Mouse (Mus musculus): ENCODE results near the gene Chrna4. TPM values are rescaled to one million over a fixed set of nuclear protein-coding genes. Genes with fewer than 3 reads are reported as not detected.

Chrna4 gene
- polyA plus RNA-seq, 1 experiment from 2014 or later, result 2.4 TPM

- H3K9me3 ChIP-seq, result no peaks in the 10 kb centered on the region
Observed at GRCm38 (mm10) chr2:181033310-181033709, 10.0 kb downstream of the Chrna4 start.

GRCm38 (mm10) chr2:181032407-181032806, 10.9 kb downstream of the Chrna4 start:
- no peak for ATAC-seq (ENCODE audit: low FRiP score, low read depth)
- 41% methylated on average over 5 of the region's 5 CpGs for WGBS

More at GRCm38 (mm10) chr2:181033310-181033709, 10.0 kb downstream of the Chrna4 start:
- no peak overlapping the region for H3K4me2 ChIP-seq (replicated peaks)
- peaks cover 44% of the 10 kb centered on the region for H3K27me3 ChIP-seq
- no peak overlapping the region for H3K9ac ChIP-seq
- no peak overlapping the region for H3K27ac ChIP-seq
- peaks cover 2% of the 10 kb centered on the region; the same call in 1 of the 2 replicates for H3K4me1 ChIP-seq
- no peak for ATAC-seq (ENCODE audit: low FRiP score, low read depth)
- no peak overlapping the region for H3K4me3 ChIP-seq
- 77% methylated on average over 6 of the region's 6 CpGs for WGBS
- H3K36me3 ChIP-seq, result no peaks in the 10 kb centered on the region

GRCm38 (mm10) chr2:181031406-181031934, 11.9 kb downstream of the Chrna4 start:
- peaks cover 26% of the 10 kb centered on the region for H3K27me3 ChIP-seq
- no peak overlapping the region for H3K27ac ChIP-seq
- ATAC-seq (ENCODE audit: low FRiP score, low read depth), result no peak
- H3K4me1 ChIP-seq, result no peaks in the 10 kb centered on the region
- WGBS, result 77% methylated on average over 11 of the region's 11 CpGs
- H3K4me3 ChIP-seq, result no peak overlapping the region
- no peaks in the 10 kb centered on the region for H3K9me3 ChIP-seq
- no peak overlapping the region for H3K9ac ChIP-seq
- no peaks in the 10 kb centered on the region for H3K36me3 ChIP-seq
- H3K4me2 ChIP-seq (replicated peaks), result no peak overlapping the region

More at GRCm38 (mm10) chr2:181032407-181032806, 10.9 kb downstream of the Chrna4 start:
- Histone ChIP-seq H3K9ac (no peak overlapping the region), H3K27ac (no peak overlapping the region), H3K27me3 (peaks cover 35% of the 10 kb centered on the region), H3K4me2 (replicated peaks) (no peak overlapping the region), H3K4me1 (no peaks in the 10 kb centered on the region), H3K9me3 (no peaks in the 10 kb centered on the region), H3K36me3 (no peaks in the 10 kb centered on the region), H3K4me3 (no peak overlapping the region)

GRCm38 (mm10) chr2:181008339-181008738, 35.0 kb downstream of the Chrna4 start:
- no peak overlapping the region for H3K27ac ChIP-seq
- no peaks in the 10 kb centered on the region for H3K9me3 ChIP-seq
- no peak overlapping the region for H3K4me2 ChIP-seq (replicated peaks)
- WGBS, result 82% methylated on average over 5 of the region's 5 CpGs
- H3K36me3 ChIP-seq, result no peaks in the 10 kb centered on the region
- H3K4me3 ChIP-seq, result no peak overlapping the region
- no peaks in the 10 kb centered on the region for H3K4me1 ChIP-seq
- no peak for ATAC-seq (ENCODE audit: low FRiP score, low read depth)
- H3K27me3 ChIP-seq, result peaks cover 3% of the 10 kb centered on the region; the same call in 1 of the 2 replicates
- no peak overlapping the region for H3K9ac ChIP-seq

GRCm38 (mm10) chr2:181007054-181007453, 36.3 kb downstream of the Chrna4 start:
- Histone ChIP-seq H3K4me1 (no peaks in the 10 kb centered on the region), H3K36me3 (no peaks in the 10 kb centered on the region), H3K4me3 (no peak overlapping the region), H3K9me3 (no peaks in the 10 kb centered on the region), H3K27me3 (peaks cover 3% of the 10 kb centered on the region; the same call in 1 of the 2 replicates), H3K4me2 (replicated peaks) (no peak overlapping the region), H3K27ac (no peak overlapping the region), H3K9ac (no peak overlapping the region)
- WGBS, result 37% methylated on average over 4 of the region's 4 CpGs
- no peak for ATAC-seq (ENCODE audit: low FRiP score, low read depth)

GRCm38 (mm10) chr2:180996905-180997304, 46.4 kb downstream of the Chrna4 start:
- no peak overlapping the region for H3K27ac ChIP-seq
- H3K4me3 ChIP-seq, result no peak overlapping the region
- no peaks in the 10 kb centered on the region for H3K9me3 ChIP-seq
- no peak for ATAC-seq (ENCODE audit: low FRiP score, low read depth)
- H3K9ac ChIP-seq, result no peak overlapping the region
- no peaks in the 10 kb centered on the region for H3K27me3 ChIP-seq
- no peaks in the 10 kb centered on the region for H3K36me3 ChIP-seq
- H3K4me2 ChIP-seq (replicated peaks), result no peak overlapping the region
- no peaks in the 10 kb centered on the region for H3K4me1 ChIP-seq
- 73% methylated on average over 3 of the region's 3 CpGs for WGBS

- H3K27ac ChIP-seq, result no peak overlapping the region
- no peak overlapping the region for H3K4me2 ChIP-seq (replicated peaks)
- H3K36me3 ChIP-seq, result no peaks in the 10 kb centered on the region
- ATAC-seq (ENCODE audit: low FRiP score, low read depth), result peak; percentile 49; the same call in 1 of the 2 replicates
- no peak overlapping the region for H3K4me3 ChIP-seq
- H3K27me3 ChIP-seq, result no peaks in the 10 kb centered on the region
- no peaks in the 10 kb centered on the region for H3K4me1 ChIP-seq
- no peaks in the 10 kb centered on the region for H3K9me3 ChIP-seq
- H3K9ac ChIP-seq, result no peak overlapping the region
- 15% methylated on average over 5 of the region's 5 CpGs for WGBS
Observed at GRCm38 (mm10) chr2:180996436-180996835, 46.9 kb downstream of the Chrna4 start.

GRCm38 (mm10) chr2:180995457-180995856, 47.9 kb downstream of the Chrna4 start:
- H3K4me1 ChIP-seq, result no peaks in the 10 kb centered on the region
- H3K9me3 ChIP-seq, result no peaks in the 10 kb centered on the region
- no peak overlapping the region for H3K4me3 ChIP-seq
- WGBS, result 89% methylated on average over 4 of the region's 4 CpGs
- H3K4me2 ChIP-seq (replicated peaks), result no peak overlapping the region
- H3K36me3 ChIP-seq, result no peaks in the 10 kb centered on the region
- ATAC-seq (ENCODE audit: low FRiP score, low read depth), result no peak
- no peak overlapping the region for H3K9ac ChIP-seq
- no peak overlapping the region for H3K27ac ChIP-seq
- no peaks in the 10 kb centered on the region for H3K27me3 ChIP-seq

GRCm38 (mm10) chr2:180994360-180994759, 49.0 kb downstream of the Chrna4 start:
- ATAC-seq (ENCODE audit: low FRiP score, low read depth), result no peak
- Histone ChIP-seq H3K4me3 (no peak overlapping the region), H3K4me2 (replicated peaks) (no peak overlapping the region), H3K9ac (no peak overlapping the region), H3K4me1 (no peaks in the 10 kb centered on the region), H3K9me3 (no peaks in the 10 kb centered on the region), H3K27ac (no peak overlapping the region), H3K27me3 (no peaks in the 10 kb centered on the region), H3K36me3 (no peaks in the 10 kb centered on the region)
- WGBS, result 66% methylated on average over 2 of the region's 2 CpGs

GRCm38 (mm10) chr2:180990347-180990746, 53.0 kb downstream of the Chrna4 start:
- Histone ChIP-seq H3K27ac (no peak overlapping the region), H3K4me3 (no peak overlapping the region), H3K9me3 (no peaks in the 10 kb centered on the region), H3K27me3 (no peaks in the 10 kb centered on the region), H3K4me2 (replicated peaks) (no peak overlapping the region), H3K4me1 (peaks cover 4% of the 10 kb centered on the region; the same call in 1 of the 2 replicates), H3K36me3 (no peaks in the 10 kb centered on the region), H3K9ac (no peak overlapping the region)
- no peak for ATAC-seq (ENCODE audit: low FRiP score, low read depth)
- WGBS, result 77% methylated on average over 4 of the region's 4 CpGs

GRCm38 (mm10) chr2:180988948-180989347, 54.4 kb downstream of the Chrna4 start:
- no peaks in the 10 kb centered on the region for H3K27me3 ChIP-seq
- no peak overlapping the region for H3K27ac ChIP-seq
- H3K4me1 ChIP-seq, result peaks cover 4% of the 10 kb centered on the region; the same call in 1 of the 2 replicates
- H3K4me3 ChIP-seq, result no peak overlapping the region
- 76% methylated on average over 1 of the region's 1 CpGs for WGBS
- no peak overlapping the region for H3K4me2 ChIP-seq (replicated peaks)
- H3K9me3 ChIP-seq, result no peaks in the 10 kb centered on the region
- no peak overlapping the region for H3K9ac ChIP-seq
- H3K36me3 ChIP-seq, result 0 out of 2 replicates have a peak, but pooled peaks cover 5% of the 10 kb centered on the region
- no peak for ATAC-seq (ENCODE audit: low FRiP score, low read depth)

GRCm38 (mm10) chr2:180988347-180988913, 54.9 kb downstream of the Chrna4 start:
- no peak for ATAC-seq (ENCODE audit: low FRiP score, low read depth)
- Histone ChIP-seq H3K27me3 (no peaks in the 10 kb centered on the region), H3K4me2 (replicated peaks) (no peak overlapping the region), H3K4me1 (peaks cover 4% of the 10 kb centered on the region; the same call in 1 of the 2 replicates), H3K27ac (no peak overlapping the region), H3K9ac (no peak overlapping the region), H3K9me3 (no peaks in the 10 kb centered on the region), H3K4me3 (no peak overlapping the region), H3K36me3 (peaks cover 10% of the 10 kb centered on the region; the same call in 1 of the 2 replicates)
- 65% methylated on average over 3 of the region's 3 CpGs for WGBS

Data from limb, embryonic 13.5 days (tissue).